Mouse (Mus musculus): ENCODE data around the gene Rnf212.

DNA sequence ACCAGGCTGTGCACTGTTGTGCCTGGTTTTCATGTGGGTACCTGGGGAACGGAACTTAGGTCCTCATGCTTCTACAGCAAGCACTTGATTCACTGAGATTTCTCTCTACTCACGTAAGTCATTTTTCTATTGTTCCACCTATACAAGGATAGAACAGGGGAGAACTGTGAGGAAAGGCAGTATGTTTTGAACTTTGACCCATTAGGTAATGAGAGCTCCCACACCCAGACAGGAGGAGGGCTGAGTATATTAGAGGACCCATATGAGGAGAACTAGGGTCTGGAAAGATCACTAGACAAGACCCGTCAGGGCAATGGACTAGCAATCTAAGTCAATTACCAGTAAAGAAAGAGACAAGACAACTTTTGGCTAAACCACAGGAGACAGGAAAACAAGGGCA lies 30.2 kb downstream of the Rnf212 start:
- TF ChIP-seq CTCF (IDR thresholded peaks at IDR 0.05; ENCODE audit: control insufficient read depth, insufficient read depth, insufficient read length) (no peak), MAX (IDR thresholded peaks at IDR 0.05) (no peak)

Data from C2C12 (cell line).